Mouse (Mus musculus): ENCODE measurements around the gene Lsm3. TPM values are rescaled to one million over a fixed set of nuclear protein-coding genes. Genes with fewer than 3 reads are reported as not detected.

Gene Lsm3
- total RNA-seq (2023), result 42.6 TPM

DNA sequence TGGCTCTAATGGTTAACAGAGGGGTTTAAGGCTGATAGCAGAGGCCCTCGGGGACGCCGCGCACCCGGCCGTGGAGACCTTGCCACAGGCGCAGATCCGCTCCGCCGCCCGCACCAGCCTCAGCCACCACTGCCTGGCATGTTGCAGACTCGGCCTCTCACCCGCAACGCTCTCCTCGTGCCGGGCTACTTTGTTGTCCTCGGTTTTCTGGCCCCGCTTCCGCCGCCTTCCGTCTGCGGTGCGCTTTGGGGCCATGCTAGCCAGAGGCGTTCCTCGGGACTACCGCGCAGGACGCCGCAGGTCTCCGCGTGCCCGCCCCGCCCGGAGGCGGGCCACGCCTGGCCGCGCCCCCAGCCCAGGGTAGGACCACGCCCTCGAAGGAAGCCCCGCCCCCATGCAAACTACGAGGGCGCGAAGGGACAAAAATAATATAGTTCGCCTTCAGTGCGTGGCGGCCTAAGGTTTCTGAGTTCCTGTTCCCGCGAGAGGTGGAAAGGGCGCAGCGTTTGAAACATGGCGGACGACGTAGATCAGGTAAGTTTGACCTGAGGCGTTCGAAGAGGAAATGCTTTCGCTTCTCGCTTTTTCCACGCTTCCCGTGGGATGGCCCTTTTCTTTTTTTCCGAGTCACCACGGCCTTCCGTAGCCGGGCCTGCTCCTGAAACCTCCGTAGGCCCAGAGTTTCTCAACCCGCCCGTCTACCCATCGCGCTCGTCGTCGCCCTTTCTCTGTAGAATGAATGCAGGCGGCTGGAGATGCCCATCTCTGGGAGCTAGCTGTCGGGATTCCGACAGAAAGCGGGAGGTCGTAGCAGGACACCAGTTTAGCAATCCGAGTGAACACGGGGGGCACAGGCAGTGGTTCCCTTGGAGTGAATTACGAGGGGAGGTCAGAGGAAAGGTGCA lies at the start of gene Lsm3, which contains the start of gene Xpc:
Lsm3 (plus strand) TSS at position 384 of the 905 bp plus-strand sequence.
Xpc (minus strand) TSS at position 344 of the 905 bp plus-strand sequence.

DNA sequence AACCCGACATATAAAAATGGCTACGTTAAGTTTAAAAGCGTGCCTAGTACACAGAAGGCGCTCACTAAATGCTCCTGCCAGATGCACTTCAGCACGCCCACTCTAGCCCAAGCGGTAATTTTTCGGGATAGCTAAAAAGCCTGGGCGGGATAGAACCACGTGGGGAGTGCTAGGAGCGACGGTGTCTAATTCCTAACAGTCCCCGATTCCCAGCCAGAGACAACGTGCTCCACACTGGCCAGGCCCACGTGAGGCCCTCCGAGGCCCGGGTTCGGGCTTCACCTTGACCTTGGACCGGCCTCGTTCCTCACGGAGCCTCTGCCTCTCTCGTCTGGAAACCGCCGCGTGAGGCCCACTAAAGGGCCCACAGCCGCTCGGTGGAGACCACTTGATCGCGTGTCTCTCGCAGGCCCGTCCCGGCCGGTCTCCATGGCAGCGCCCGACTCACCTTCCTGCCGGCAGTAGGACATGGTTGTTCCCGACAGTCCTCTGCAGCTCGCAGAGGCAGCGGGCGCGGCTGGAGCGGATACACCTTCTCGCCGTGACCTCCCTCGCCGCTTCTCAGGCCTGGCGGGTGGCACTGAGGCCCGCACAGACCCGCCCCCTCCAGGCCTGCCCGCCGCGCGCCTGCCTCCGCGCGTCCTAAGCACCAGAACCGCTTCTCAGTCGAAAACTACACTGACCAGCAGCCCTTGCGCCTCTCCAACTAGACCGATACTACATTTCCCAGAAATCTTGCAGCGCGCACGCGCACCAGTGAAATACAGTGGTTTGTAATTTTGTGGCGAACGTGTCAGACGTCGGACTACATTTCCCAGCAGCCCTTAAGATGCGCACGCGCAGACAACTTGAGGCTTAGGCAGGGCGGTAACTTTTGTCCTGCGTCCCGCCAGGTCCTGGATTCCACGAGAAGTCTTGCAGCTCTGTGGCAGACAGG lies 42.6 kb upstream of the Lsm3 start, which contains the start of the genes Chchd4 and Tmem43:
Chchd4 (minus strand) TSS at position 679 of the 937 bp plus-strand sequence.
Tmem43 (plus strand) TSS at position 836 of the 937 bp plus-strand sequence.

Other genes with a start within 250 kb of the Lsm3 start
- not detected for gene Wnt7a, start 104.6 kb upstream of the Lsm3 start, total RNA-seq (2023)
- gene Chchd4, start 42.4 kb upstream of the Lsm3 start, total RNA-seq (2023), result 6.0 TPM
- gene Tmem43, start 42.2 kb upstream of the Lsm3 start, total RNA-seq (2023), result 38.7 TPM
- 22.1 TPM for gene Xpc, start within 50 bp of the Lsm3 start, total RNA-seq (2023)
- gene Slc6a6, start 168.1 kb downstream of the Lsm3 start, total RNA-seq (2023), result 127 TPM